Mouse (Mus musculus) retina, postnatal 1 day (tissue): ENCODE results near the gene Hepacam.

Source experiments
- DNase-seq: peaks from one replicate; pipeline ENCODE4 v3.0.0-alpha.2; 2012

Hepacam gene

GRCm38 (mm10) chr9:37367301-37368080 is at the start of gene Hepacam:
TSS of gene Hepacam (plus strand) at chr9:37367351.
- no peak for DNase-seq

- peak; percentile 32 for DNase-seq
These were observed 37.7 kb upstream of the Hepacam start for GRCm38 (mm10) chr9:37329456-37329855.

GRCm38 (mm10) chr9:37345406-37345805 is 21.7 kb upstream of the Hepacam start:
- DNase-seq: no peak

GRCm38 (mm10) chr9:37347184-37347987 is 19.8 kb upstream of the Hepacam start:
- DNase-seq: peak; percentile 59

GRCm38 (mm10) chr9:37347988-37348642 is 19.0 kb upstream of the Hepacam start, which contains the start of gene Ccdc15:
TSS of gene Ccdc15 (minus strand) at chr9:37348432.
- peak; percentile 98 for DNase-seq

- DNase-seq: no peak
These were observed 18.1 kb upstream of the Hepacam start for GRCm38 (mm10) chr9:37349050-37349449.

GRCm38 (mm10) chr9:37351266-37351665 is 15.9 kb upstream of the Hepacam start:
- DNase-seq: peak; percentile 6

GRCm38 (mm10) chr9:37354485-37354884 is 12.7 kb upstream of the Hepacam start:
- DNase-seq: no peak

- DNase-seq: peak; percentile 31
These were observed 8.3 kb upstream of the Hepacam start for GRCm38 (mm10) chr9:37358713-37359330.

- DNase-seq: peak; percentile 55
These were observed 7.6 kb upstream of the Hepacam start for GRCm38 (mm10) chr9:37359331-37360220.

- DNase-seq: no peak
These were observed 5.1 kb upstream of the Hepacam start for GRCm38 (mm10) chr9:37362084-37362483.

- no peak for DNase-seq
These were observed 4.3 kb upstream of the Hepacam start for GRCm38 (mm10) chr9:37362881-37363280.

- DNase-seq: no peak
These were observed 3.6 kb upstream of the Hepacam start for GRCm38 (mm10) chr9:37363551-37363950.

- DNase-seq: no peak
These were observed 2.8 kb upstream of the Hepacam start for GRCm38 (mm10) chr9:37364392-37364791.

- no peak for DNase-seq
These were observed 1.4 kb upstream of the Hepacam start for GRCm38 (mm10) chr9:37365706-37366105.

GRCm38 (mm10) chr9:37368081-37368830 is 1.1 kb downstream of the Hepacam start:
- no peak for DNase-seq

GRCm38 (mm10) chr9:37368860-37369259 is 1.7 kb downstream of the Hepacam start:
- DNase-seq: no peak

- DNase-seq: no peak
These were observed 4.2 kb downstream of the Hepacam start for GRCm38 (mm10) chr9:37371232-37371801.

- no peak for DNase-seq
These were observed 8.6 kb downstream of the Hepacam start for GRCm38 (mm10) chr9:37375718-37376117.

- DNase-seq: no peak
These were observed 16.0 kb downstream of the Hepacam start for GRCm38 (mm10) chr9:37383161-37383560.
